Mouse (Mus musculus): ENCODE results near the gene Cenpp. TPM values are rescaled to one million over a fixed set of nuclear protein-coding genes. Genes with fewer than 3 reads are reported as not detected.
A peak's percentile ranks its signal among the peaks of the same experiment; 100 is the strongest.

Gene Cenpp
- total and polyA plus RNA-seq, 2 experiments from 2014 or later, result 6.9 to 9.0 TPM

DNA sequence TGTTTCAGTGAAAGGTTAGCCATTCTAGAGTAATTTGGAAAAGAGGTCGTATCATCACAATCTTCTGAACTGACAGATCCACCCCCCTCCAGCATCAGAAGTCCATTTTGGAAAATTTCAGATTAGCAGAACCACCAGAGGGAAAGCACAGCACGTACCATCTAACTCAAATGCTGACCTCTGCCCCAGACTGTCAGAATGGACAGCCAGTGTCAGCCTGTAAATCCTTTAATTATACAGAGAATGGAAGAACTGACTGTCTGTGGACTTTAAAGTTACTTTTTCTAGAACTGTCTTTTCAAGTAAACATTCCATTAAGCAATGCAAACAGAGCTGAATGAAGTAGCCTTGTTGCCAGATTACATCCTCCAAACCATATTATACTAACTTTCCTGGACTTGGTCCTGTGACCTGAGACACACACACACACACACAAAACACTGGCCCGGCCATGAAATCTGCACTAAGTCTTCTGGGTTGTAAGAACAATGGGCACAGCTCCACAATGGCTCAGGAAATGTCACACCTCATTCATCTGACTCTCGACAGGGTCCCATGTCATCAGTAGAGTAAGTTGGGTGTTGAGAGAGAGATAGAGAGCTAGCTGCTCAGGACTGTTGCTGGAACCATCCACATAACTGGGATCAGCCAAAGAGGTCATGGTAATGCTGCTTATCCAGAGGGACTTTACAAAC, 180.5 kb downstream of the Cenpp start:
- no peak overlapping the region for H3K27ac ChIP-seq (ENCODE audit: low read depth, low read length)
- H3K36me3 ChIP-seq (ENCODE audit: insufficient read depth), result no peaks in the 10 kb centered on the region
- no peaks in the 10 kb centered on the region for H3K4me1 ChIP-seq (ENCODE audit: insufficient read depth)
- H3K4me3 ChIP-seq (ENCODE audit: low read depth, low read length), result no peak overlapping the region
- no peak for TF ChIP-seq CTCF (IDR thresholded peaks at IDR 0.05; ENCODE audit: low read depth)
- H3K27me3 ChIP-seq (ENCODE audit: insufficient read depth, low read length), result no peaks in the 10 kb centered on the region
- 75% methylated on average over 4 of the region's 4 CpGs for WGBS
- no peak overlapping the region for H3K9ac ChIP-seq
- H3K4me2 ChIP-seq (ENCODE audit: low read depth), result no peak overlapping the region
- ATAC-seq (no peak), DNase-seq (no peak)
- H3K9me3 ChIP-seq (ENCODE audit: low read length), result no peaks in the 10 kb centered on the region

- Histone ChIP-seq H3K27me3 (ENCODE audit: insufficient read depth, low read length) (no peaks in the 10 kb centered on the region), H3K4me3 (ENCODE audit: low read depth, low read length) (no peak overlapping the region), H3K9me3 (ENCODE audit: low read length) (no peaks in the 10 kb centered on the region), H3K4me2 (ENCODE audit: low read depth) (no peak overlapping the region), H3K4me1 (ENCODE audit: insufficient read depth) (no peaks in the 10 kb centered on the region), H3K9ac (no peak overlapping the region), H3K36me3 (ENCODE audit: insufficient read depth) (peaks cover 1% of the 10 kb centered on the region; the same call in 1 of the 2 replicates), H3K27ac (ENCODE audit: low read depth, low read length) (no peak overlapping the region)
- 43% methylated on average over 4 of the region's 4 CpGs for WGBS
- DNase-seq (peak; percentile 9), ATAC-seq (0 out of 2 replicates have a peak, but pooled peaks have one; percentile 12)
- no peak for TF ChIP-seq CTCF (IDR thresholded peaks at IDR 0.05; ENCODE audit: low read depth)
Measured at GRCm38 (mm10) chr13:49470806-49471205, 181.8 kb downstream of the Cenpp start.

GRCm38 (mm10) chr13:49470319-49470718, 182.3 kb downstream of the Cenpp start:
- Histone ChIP-seq H3K9me3 (ENCODE audit: low read length) (no peaks in the 10 kb centered on the region), H3K4me2 (ENCODE audit: low read depth) (no peak overlapping the region), H3K36me3 (ENCODE audit: insufficient read depth) (peaks cover 6% of the 10 kb centered on the region), H3K4me1 (ENCODE audit: insufficient read depth) (no peaks in the 10 kb centered on the region), H3K4me3 (ENCODE audit: low read depth, low read length) (no peak overlapping the region), H3K27ac (ENCODE audit: low read depth, low read length) (no peak overlapping the region), H3K27me3 (ENCODE audit: insufficient read depth, low read length) (no peaks in the 10 kb centered on the region), H3K9ac (no peak overlapping the region)
- ATAC-seq (no peak), DNase-seq (no peak)
- TF ChIP-seq CTCF (IDR thresholded peaks at IDR 0.05; ENCODE audit: low read depth), result no peak
- 86% methylated on average over 4 of the region's 4 CpGs for WGBS

DNA sequence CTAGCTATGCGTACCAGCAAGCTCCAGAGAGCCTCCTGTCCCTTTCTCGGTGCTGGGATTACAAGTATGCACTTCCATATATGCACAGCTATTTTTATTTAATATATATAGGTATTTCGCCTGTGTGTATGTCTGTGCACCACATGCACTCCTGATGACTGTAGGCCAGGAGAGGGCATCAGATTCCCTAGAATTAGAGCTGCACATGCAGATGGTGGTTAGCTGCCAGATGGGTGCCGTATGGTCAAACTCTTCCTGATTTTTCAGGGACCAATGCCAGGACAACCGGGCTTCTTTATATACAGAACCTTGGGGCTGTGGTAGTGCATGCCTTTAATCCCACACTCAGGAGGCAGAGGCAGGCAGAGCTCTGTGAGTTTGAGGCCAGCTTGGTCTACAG, 183.6 kb downstream of the Cenpp start:
- H3K27ac ChIP-seq (ENCODE audit: low read depth, low read length), result no peak overlapping the region
- peak; percentile 10; the same call in 1 of the 2 replicates for TF ChIP-seq CTCF (IDR thresholded peaks at IDR 0.05; ENCODE audit: low read depth)
- peaks cover 18% of the 10 kb centered on the region for H3K36me3 ChIP-seq (ENCODE audit: insufficient read depth)
- 81% methylated on average over 5 of the region's 5 CpGs for WGBS
- H3K9ac ChIP-seq, result no peak overlapping the region
- H3K9me3 ChIP-seq (ENCODE audit: low read length), result no peaks in the 10 kb centered on the region
- H3K4me2 ChIP-seq (ENCODE audit: low read depth), result no peak overlapping the region
- no peak overlapping the region for H3K4me3 ChIP-seq (ENCODE audit: low read depth, low read length)
- no peaks in the 10 kb centered on the region for H3K27me3 ChIP-seq (ENCODE audit: insufficient read depth, low read length)
- no peaks in the 10 kb centered on the region for H3K4me1 ChIP-seq (ENCODE audit: insufficient read depth)
- ATAC-seq, result no peak
- DNase-seq, result no peak

DNA sequence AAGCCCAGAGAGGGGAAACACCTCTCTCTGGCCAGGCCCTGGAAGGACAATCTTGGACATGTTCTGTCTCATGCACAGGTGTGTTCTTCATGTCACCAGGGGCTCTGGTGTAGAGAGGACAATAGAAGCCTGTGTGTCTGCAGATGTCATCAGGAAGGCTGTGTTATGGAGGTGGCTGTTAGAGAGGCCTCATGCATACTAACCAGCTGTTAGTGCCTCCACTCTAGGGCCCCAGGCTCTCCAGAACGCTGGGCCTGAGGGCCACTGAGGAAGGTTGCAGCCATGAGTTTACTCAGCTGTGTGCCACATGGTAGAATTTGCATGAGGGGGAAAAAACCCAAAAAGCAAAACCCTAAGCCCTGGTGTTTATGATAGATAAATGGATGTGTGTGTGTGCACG, 185.0 kb downstream of the Cenpp start:
- WGBS, result 77% methylated on average over 2 of the region's 2 CpGs
- no peak for DNase-seq
- no peaks in the 10 kb centered on the region for H3K9me3 ChIP-seq (ENCODE audit: low read length)
- H3K36me3 ChIP-seq (ENCODE audit: insufficient read depth), result peaks cover 27% of the 10 kb centered on the region
- TF ChIP-seq CTCF (IDR thresholded peaks at IDR 0.05; ENCODE audit: low read depth), result no peak
- no peak for ATAC-seq
- H3K27me3 ChIP-seq (ENCODE audit: insufficient read depth, low read length), result no peaks in the 10 kb centered on the region
- H3K4me2 ChIP-seq (ENCODE audit: low read depth), result no peak overlapping the region
- H3K9ac ChIP-seq, result no peak overlapping the region
- no peak overlapping the region for H3K27ac ChIP-seq (ENCODE audit: low read depth, low read length)
- no peak overlapping the region for H3K4me3 ChIP-seq (ENCODE audit: low read depth, low read length)
- H3K4me1 ChIP-seq (ENCODE audit: insufficient read depth), result no peaks in the 10 kb centered on the region

DNA sequence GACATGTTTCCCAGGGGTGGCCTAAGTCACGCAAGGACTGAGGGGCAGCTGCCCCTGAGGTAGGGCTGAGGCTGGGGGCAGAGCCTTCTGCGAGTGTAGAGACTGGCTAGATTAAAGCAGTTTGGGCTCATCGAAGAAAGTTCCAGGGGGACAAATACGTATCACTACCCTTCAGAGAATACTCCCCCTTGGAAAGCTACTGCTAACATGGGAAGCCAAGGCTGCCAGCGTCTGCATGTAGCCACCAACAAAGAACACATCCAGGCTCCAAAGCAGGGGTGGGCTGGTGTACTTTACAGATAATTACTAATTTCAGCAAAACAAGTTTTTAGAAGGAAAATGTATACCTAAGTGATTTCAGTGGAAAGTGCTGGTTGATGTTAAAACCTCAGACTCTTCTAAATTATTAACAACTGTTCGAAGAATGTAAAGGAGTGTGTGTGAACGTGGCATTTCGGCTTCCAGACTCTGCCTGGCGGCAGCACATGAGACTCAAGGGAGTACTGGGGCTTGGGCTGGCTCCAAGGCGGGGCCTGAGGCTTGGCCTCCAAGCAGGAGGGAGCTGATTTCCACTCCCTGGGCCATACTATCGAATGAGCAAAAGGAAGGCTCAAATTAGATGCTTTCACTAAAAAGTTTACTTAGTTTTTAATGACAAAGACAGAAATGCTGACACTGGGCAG, 186.1 kb downstream of the Cenpp start:
- no peak for TF ChIP-seq CTCF (IDR thresholded peaks at IDR 0.05; ENCODE audit: low read depth)
- H3K4me1 ChIP-seq (ENCODE audit: insufficient read depth), result no peaks in the 10 kb centered on the region
- ATAC-seq, result no peak
- H3K4me2 ChIP-seq (ENCODE audit: low read depth), result no peak overlapping the region
- 82% methylated on average over 11 of the region's 11 CpGs for WGBS
- no peak overlapping the region for H3K27ac ChIP-seq (ENCODE audit: low read depth, low read length)
- no peak overlapping the region for H3K4me3 ChIP-seq (ENCODE audit: low read depth, low read length)
- DNase-seq, result no peak
- H3K36me3 ChIP-seq (ENCODE audit: insufficient read depth), result peaks cover 37% of the 10 kb centered on the region
- H3K27me3 ChIP-seq (ENCODE audit: insufficient read depth, low read length), result no peaks in the 10 kb centered on the region
- H3K9me3 ChIP-seq (ENCODE audit: low read length), result no peaks in the 10 kb centered on the region
- no peak overlapping the region for H3K9ac ChIP-seq

GRCm38 (mm10) chr13:49465875-49466274, 186.7 kb downstream of the Cenpp start:
- Histone ChIP-seq H3K9ac (no peak overlapping the region), H3K9me3 (ENCODE audit: low read length) (no peaks in the 10 kb centered on the region), H3K4me3 (ENCODE audit: low read depth, low read length) (no peak overlapping the region), H3K27ac (ENCODE audit: low read depth, low read length) (no peak overlapping the region), H3K4me2 (ENCODE audit: low read depth) (no peak overlapping the region), H3K4me1 (ENCODE audit: insufficient read depth) (no peaks in the 10 kb centered on the region), H3K27me3 (ENCODE audit: insufficient read depth, low read length) (no peaks in the 10 kb centered on the region), H3K36me3 (ENCODE audit: insufficient read depth) (peaks cover 41% of the 10 kb centered on the region)
- 94% methylated on average over 4 of the region's 4 CpGs for WGBS
- ATAC-seq, result no peak
- no peak for DNase-seq
- no peak for TF ChIP-seq CTCF (IDR thresholded peaks at IDR 0.05; ENCODE audit: low read depth)

Data from forebrain, postnatal 0 days (tissue).